Comparison of ENCODE assay signal across 11 mouse cellular contexts in the genomic region with DNA sequence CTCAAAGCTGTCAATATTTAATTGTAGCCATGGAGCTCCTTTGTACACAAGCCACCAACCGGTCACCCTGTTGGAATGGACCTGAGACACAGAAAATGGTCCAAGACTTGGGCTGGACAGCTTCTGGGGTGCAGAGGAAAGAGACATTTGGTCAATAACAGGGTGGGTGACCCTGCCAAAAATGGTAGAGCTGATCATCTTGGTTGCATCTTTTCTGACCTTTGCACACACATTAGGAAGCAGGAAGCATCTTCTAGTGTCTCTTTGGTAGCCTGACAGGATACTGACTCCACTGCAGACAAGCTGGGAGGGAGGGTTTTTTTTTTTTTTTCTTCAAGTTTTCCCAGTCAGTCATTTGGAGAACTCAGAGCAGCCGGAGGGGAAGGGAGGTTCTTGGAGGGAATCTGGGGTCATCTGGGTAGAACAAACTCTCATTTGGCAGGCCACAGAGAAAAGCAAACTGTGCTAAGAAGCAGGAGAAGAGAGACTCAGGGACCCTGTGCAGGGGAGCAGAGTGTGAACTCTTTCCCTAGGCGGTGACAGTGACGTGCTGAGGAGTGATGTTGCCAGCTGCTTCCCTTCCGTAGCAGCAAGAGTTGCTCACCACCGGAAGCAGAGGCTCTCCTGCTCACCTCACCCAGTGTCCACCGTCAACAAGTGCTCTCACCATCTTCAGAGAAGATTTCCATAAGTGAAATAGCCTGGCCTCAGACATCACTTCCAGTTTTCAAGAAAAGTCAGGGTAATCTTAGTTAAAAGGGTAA.
DNase-seq lines count a peak whose midpoint lies in the region; ATAC-seq lines count a peak whose summit lies in the region.
"Had no signal": no experiment of that assay in that cellular context is flagged by ENCODE, and none has a peak within 500 bp of the region (broad histone marks: within the 10 kb centered on the region; RNA-seq: fewer than 3 reads in every experiment).

No protein-coding gene starts in this region.

- H3K36me3 ChIP-seq in lung, embryonic 15.5 days = no peaks in the 10 kb centered on the region

- intact Hi-C loops in left cerebral cortex, postnatal 4 days (cut with DNase I) = no loop called here

- no peak overlapping the region for H3K4me3 ChIP-seq in lung, embryonic 15.5 days

- no peak; the same call in 1 of the 2 replicates for ATAC-seq in lung, embryonic 15.5 days (ENCODE audit: borderline replicate concordance, extremely low read depth, low FRiP score, low TSS enrichment)
- peak; percentile 71 for ATAC-seq in granulocyte monocyte progenitor cell, adult 5-6 weeks (replicated peaks; ENCODE audit: poor library complexity, severe bottlenecking)
- ATAC-seq: forebrain, postnatal 0 days had no signal

- no peaks in the 10 kb centered on the region for H3K9me3 ChIP-seq in lung, embryonic 15.5 days

- H3K27me3 ChIP-seq in lung, embryonic 15.5 days = no peaks in the 10 kb centered on the region

- H3K4me2 ChIP-seq in lung, embryonic 15.5 days = no peak overlapping the region

- WGBS in lung, embryonic 15.5 days = 15% methylated on average over 7 of the region's 7 CpGs

- DNase-seq in lung, postnatal 25 days (ENCODE audit: low spot score) = no peak
- peak; percentile 65 for DNase-seq in lung, postnatal 10 days
- peak; percentile 57 for DNase-seq in thymus, postnatal 4 days
- no peak for DNase-seq in left cerebral cortex, adult 18-20 months (ENCODE audit: low spot score in 2 of 2)
- no peak for DNase-seq in left cerebral cortex, postnatal 4 days
- DNase-seq in layer of hippocampus, postnatal 25 days (ENCODE audit: extremely low spot score in 1 of 2, low spot score in 1 of 2) = no peak
- DNase-seq: forebrain, postnatal 0 days; spleen, adult 18-20 months had no signal

- H3K4me1 ChIP-seq in lung, embryonic 15.5 days = peaks cover 13% of the 10 kb centered on the region

- peak overlapping the region; percentile 41; the same call in 1 of the 2 replicates for H3K27ac ChIP-seq in lung, embryonic 15.5 days
- H3K27ac ChIP-seq: liver, embryonic 14.5 days had no signal

- no peak overlapping the region for H3K9ac ChIP-seq in lung, embryonic 15.5 days
- H3K9ac ChIP-seq: forebrain, postnatal 0 days; liver, embryonic 14.5 days had no signal

Comparison
In these comparisons a context has a peak if more than half of its experiments do, and no peak if none do; other contexts are left out.
1. DNase-seq: peak in lung, postnatal 10 days (single experiment) and thymus, postnatal 4 days (single experiment); none in lung, postnatal 25 days (single experiment), left cerebral cortex, adult 18-20 months (0 of 2), left cerebral cortex, postnatal 4 days (single experiment) and layer of hippocampus, postnatal 25 days (0 of 2).